Mouse (Mus musculus): Measurements from ENCODE around the gene Iqsec2.
"Not testable (repeated sequence)": the region's sequence is repeated elsewhere in the genome, so short reads cannot be mapped to it uniquely, and the experiment has no call there.

The Iqsec2 gene

GRCm38 (mm10) chrX:152178843-152179545, 34.9 kb downstream of the Iqsec2 start:
- DNase-seq (ENCODE audit: low spot score in 2 of 2): no peak

- DNase-seq (ENCODE audit: low spot score in 2 of 2): no peak
These were observed 35.9 kb downstream of the Iqsec2 start for GRCm38 (mm10) chrX:152179670-152180656.

- no peak for DNase-seq (ENCODE audit: low spot score in 2 of 2)
These were observed 43.1 kb downstream of the Iqsec2 start for GRCm38 (mm10) chrX:152187151-152187550.

GRCm38 (mm10) chrX:152191266-152191665, 47.2 kb downstream of the Iqsec2 start:
- no peak for DNase-seq (ENCODE audit: low spot score in 2 of 2)

GRCm38 (mm10) chrX:152197814-152198648, 54.0 kb downstream of the Iqsec2 start:
- DNase-seq (ENCODE audit: low spot score in 2 of 2): no peak

DNA sequence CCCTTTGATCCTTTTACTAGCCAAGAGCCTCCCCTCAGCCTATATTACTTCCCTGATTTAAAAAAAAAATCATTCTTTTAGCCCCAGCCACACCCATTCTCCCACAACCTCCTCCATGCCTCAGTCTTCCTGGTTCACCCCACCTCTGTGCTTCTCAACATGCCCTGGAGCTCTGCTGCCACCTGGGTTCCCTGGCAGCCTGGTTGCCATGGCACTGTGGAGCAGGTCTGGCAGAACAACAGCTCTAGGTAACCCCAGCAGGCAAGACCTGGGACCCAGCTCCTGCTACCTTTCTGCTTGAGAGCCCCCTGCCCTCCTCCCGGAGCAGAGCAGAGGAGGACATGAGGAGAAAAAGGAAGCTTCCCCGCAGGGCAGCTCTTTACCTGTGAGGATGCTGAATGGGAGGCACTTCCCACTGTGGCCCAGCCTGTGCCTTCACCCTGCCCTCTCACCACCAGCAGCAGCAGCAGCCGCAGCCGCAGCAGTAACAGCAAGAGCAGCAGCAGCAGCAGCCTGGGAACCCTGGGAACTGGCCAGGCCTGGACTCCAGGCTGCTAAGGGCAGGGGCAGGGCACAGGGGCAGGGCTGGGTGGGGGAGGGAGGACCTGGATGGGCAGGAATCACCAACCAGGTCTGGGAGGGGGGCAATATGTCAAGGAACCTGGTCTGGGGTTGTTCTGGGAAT, 57.8 kb downstream of the Iqsec2 start:
- DNase-seq (ENCODE audit: low spot score in 2 of 2): no peak

GRCm38 (mm10) chrX:152202422-152203103, 58.5 kb downstream of the Iqsec2 start:
- no peak for DNase-seq (ENCODE audit: low spot score in 2 of 2)

DNA sequence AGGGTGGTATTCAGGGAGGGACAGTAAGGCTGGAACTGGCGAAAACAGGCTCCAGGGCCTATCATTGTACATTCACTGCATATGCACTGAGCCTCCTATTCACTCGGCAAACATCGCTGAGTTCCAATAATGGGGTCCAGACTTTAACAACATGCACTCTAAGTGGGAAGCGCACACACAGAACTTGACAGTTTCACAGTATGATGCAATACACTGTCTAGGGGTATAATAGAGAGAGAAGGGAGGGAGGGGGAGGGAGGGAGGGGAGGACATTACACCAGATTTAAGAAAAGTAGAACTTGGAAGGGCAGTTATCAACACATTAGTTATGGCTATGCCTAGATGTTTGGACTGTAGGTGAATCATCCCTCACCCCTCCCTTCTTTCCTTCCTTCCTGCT, 59.2 kb downstream of the Iqsec2 start:
- no peak for DNase-seq (ENCODE audit: low spot score in 2 of 2)

GRCm38 (mm10) chrX:152205486-152205885, 61.4 kb downstream of the Iqsec2 start:
- no peak for DNase-seq (ENCODE audit: low spot score in 2 of 2)

DNA sequence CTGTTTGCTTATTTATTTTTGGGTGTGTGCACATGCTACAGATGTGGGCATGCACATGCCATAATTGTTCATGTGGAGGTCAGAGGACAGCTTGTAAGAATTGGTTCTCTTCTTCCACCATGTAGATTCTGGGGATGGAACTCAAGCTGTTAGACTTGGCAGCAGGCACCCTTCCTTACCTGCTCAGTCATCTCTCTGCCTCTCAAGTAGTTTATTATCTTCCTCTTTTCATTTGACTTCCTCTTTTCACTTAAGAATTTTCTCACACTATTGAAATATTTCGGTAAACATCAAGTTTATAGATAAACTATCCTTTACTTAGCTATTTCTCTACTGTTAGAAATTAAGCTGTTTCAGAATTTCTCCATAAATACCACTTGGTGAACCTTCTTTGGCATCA, 70.6 kb downstream of the Iqsec2 start:
- no peak for DNase-seq (ENCODE audit: low spot score in 2 of 2)

- no peak for DNase-seq (ENCODE audit: low spot score in 2 of 2)
These were observed 74.5 kb downstream of the Iqsec2 start for GRCm38 (mm10) chrX:152218529-152218928.

DNA sequence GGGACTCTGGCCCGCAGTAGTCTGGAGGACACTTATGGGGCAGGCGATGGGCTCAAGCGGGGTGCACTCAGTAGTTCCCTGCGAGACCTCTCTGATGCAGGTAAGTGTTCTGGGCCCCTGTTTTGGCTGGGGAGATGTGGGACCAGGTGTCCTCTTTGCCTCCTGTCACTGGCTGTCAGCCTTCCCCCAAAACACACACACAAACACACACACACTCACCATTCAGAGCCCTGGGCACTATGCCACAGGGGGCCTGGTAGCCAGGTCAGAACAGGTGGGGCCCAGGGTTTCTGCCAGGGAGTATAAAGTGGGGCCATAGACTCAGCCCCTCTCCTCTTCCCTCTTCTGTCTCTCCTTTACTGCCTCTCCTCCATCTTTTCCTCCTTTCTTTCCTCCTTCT, 77.7 kb downstream of the Iqsec2 start:
- no peak for DNase-seq (ENCODE audit: low spot score in 2 of 2)

DNA sequence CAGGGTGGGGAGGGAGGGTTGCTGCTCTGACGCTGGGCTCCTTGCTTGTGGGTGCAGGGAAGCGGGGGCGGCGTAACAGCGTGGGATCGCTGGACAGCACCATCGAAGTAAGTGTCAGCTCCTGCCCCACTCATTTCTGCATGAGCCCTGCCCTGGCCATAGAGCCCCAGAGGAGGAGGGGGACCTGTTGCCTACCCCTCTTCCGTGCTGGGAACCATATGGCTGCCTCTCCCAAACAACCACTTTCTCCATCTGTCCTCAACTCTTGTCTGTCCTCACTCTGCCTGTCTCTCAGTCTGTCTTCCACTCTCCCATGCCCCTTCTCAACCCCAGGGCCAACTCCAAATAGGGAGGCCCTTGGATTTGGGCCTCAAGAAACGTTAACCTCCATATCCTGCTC, 78.2 kb downstream of the Iqsec2 start:
- DNase-seq (ENCODE audit: low spot score in 2 of 2): no peak

- no peak for DNase-seq (ENCODE audit: low spot score in 2 of 2)
These were observed 79.2 kb downstream of the Iqsec2 start for GRCm38 (mm10) chrX:152223313-152223712.

GRCm38 (mm10) chrX:152224280-152224679, 80.2 kb downstream of the Iqsec2 start:
- no peak for DNase-seq (ENCODE audit: low spot score in 2 of 2)

DNA sequence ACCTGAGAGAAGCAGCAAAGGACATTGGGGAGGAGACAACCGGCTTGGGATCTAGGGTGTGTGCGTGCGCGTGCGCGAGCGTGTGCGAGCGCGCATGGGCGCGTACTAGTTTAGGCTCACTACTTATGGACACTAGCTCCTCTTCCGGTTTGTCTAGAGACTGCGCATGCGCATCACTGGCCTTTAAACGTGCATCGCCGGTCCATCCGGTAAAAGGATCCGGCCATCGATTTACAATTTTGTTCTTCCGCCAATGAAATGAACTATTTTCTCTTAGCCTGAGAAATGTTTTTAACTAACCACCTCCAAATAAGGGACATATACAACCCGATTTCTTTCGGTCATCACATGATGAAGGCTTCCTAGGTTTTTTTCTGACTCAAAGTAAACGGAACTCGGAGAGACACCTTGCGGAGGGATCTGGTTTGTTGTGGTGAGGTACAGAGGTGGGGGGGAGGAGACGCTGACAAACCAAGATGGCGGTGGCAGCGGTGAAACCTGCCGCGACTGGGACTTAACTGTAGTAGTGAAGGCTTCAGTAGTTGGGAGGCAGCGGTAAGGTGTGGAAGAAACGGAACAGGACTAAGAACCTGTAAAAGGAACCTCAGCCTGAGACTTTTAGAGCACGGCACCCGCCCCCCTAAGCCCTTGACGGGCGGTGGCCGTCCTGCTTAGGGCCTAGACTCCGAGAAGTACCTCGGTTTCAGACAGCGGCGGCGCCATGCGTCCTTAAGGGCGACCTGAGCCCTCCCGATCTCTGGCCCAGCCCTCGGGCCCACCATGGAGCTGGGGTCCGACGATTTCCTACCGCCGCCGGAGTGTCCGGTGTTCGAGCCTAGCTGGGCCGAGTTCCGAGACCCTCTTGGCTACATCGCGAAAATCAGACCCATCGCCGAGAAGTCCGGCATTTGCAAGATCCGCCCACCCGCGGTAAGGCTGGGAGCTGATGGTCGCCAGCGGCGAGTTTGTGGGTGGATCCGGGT, 89.0 kb downstream of the Iqsec2 start, which contains the start of gene Kdm5c:
Gene Kdm5c (plus strand): TSS at position 240 of the 983 bp plus-strand sequence.
- peak; percentile 91 to 96 for DNase-seq (ENCODE audit: low spot score in 2 of 2)

DNA sequence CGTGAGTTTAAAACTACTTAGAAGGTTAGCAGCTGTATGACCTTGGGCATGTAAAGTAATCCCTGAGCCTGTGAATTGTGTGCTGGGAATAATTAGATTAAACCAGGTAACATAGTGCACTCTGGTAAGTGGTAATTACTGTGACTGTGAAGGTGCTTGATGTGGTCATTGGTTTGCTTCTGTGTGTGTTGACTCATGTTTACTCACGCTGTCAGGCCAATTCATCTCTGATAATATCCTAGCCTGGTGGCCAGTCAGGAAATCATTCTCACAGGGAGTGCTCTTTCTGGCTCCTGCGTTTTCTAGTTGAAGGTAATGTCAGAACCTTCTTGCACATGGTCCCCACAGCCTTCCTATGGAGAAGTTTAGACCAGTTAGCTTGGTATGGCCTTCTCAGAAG, 90.1 kb downstream of the Iqsec2 start:
- DNase-seq (ENCODE audit: low spot score in 2 of 2): peak in 1 of 2 experiments; percentile 30

GRCm38 (mm10) chrX:152235758-152236157, 91.7 kb downstream of the Iqsec2 start:
- DNase-seq (ENCODE audit: low spot score in 2 of 2): no peak

GRCm38 (mm10) chrX:152243140-152243539, 99.1 kb downstream of the Iqsec2 start:
- DNase-seq (ENCODE audit: low spot score in 2 of 2): not testable (repeated sequence)

Measured in natural killer cell, adult 2 months (primary cell).